Mouse (Mus musculus): ENCODE data around the gene Gm3667. TPM values are rescaled to one million over a fixed set of nuclear protein-coding genes. Genes with fewer than 3 reads are reported as not detected.

The Gm3667 gene
- 0.38 TPM for polyA plus RNA-seq (2014; fragmentation: Illumina TruSeq; extraction: RNeasy Lipid Tissue Mini Kit (QIAGEN cat#74804); ENCODE audit: low read depth, low replicate concordance)

GRCm38 (mm10) chr14:6889521-6890012 is at the start of gene Gm3667:
Gene Gm3667 (minus strand): TSS chr14:6889962.

GRCm38 (mm10) chr14:6840211-6840610 is 49.6 kb downstream of the Gm3667 start, which contains the start of gene Gm3642:
Gene Gm3642 (minus strand): TSS chr14:6840311.

Other genes starting within 250 kb of the Gm3667 start
- not detected for gene Gm10251, start 205.8 kb downstream of the Gm3667 start, polyA plus RNA-seq (2014; fragmentation: Illumina TruSeq; extraction: RNeasy Lipid Tissue Mini Kit (QIAGEN cat#74804); ENCODE audit: low read depth, low replicate concordance)
- not detected for gene Gm8050, start 169.7 kb downstream of the Gm3667 start, polyA plus RNA-seq (2014; fragmentation: Illumina TruSeq; extraction: RNeasy Lipid Tissue Mini Kit (QIAGEN cat#74804); ENCODE audit: low read depth, low replicate concordance)
- 7.3 TPM for gene Gm3636, start 147.6 kb downstream of the Gm3667 start, polyA plus RNA-seq (2014; fragmentation: Illumina TruSeq; extraction: RNeasy Lipid Tissue Mini Kit (QIAGEN cat#74804); ENCODE audit: low read depth, low replicate concordance)
- gene Gm8362, start 115.6 kb downstream of the Gm3667 start, polyA plus RNA-seq (2014; fragmentation: Illumina TruSeq; extraction: RNeasy Lipid Tissue Mini Kit (QIAGEN cat#74804); ENCODE audit: low read depth, low replicate concordance), result not detected
- not detected for gene Gm3642, start 49.7 kb downstream of the Gm3667 start, polyA plus RNA-seq (2014; fragmentation: Illumina TruSeq; extraction: RNeasy Lipid Tissue Mini Kit (QIAGEN cat#74804); ENCODE audit: low read depth, low replicate concordance)
- gene Gm6356, start 83.9 kb upstream of the Gm3667 start, polyA plus RNA-seq (2014; fragmentation: Illumina TruSeq; extraction: RNeasy Lipid Tissue Mini Kit (QIAGEN cat#74804); ENCODE audit: low read depth, low replicate concordance), result not detected
- 0.47 TPM for gene Gm10406, start 137.5 kb upstream of the Gm3667 start, polyA plus RNA-seq (2014; fragmentation: Illumina TruSeq; extraction: RNeasy Lipid Tissue Mini Kit (QIAGEN cat#74804); ENCODE audit: low read depth, low replicate concordance)
- not detected for gene Gm3685, start 155.0 kb upstream of the Gm3667 start, polyA plus RNA-seq (2014; fragmentation: Illumina TruSeq; extraction: RNeasy Lipid Tissue Mini Kit (QIAGEN cat#74804); ENCODE audit: low read depth, low replicate concordance)
- gene Gm3696, start 210.7 kb upstream of the Gm3667 start, polyA plus RNA-seq (2014; fragmentation: Illumina TruSeq; extraction: RNeasy Lipid Tissue Mini Kit (QIAGEN cat#74804); ENCODE audit: low read depth, low replicate concordance), result 2.2 TPM
- gene Gm6676, start 235.4 kb upstream of the Gm3667 start, polyA plus RNA-seq (2014; fragmentation: Illumina TruSeq; extraction: RNeasy Lipid Tissue Mini Kit (QIAGEN cat#74804); ENCODE audit: low read depth, low replicate concordance), result not detected